Mouse (Mus musculus): ENCODE data around the gene Zfp874b. TPM values are rescaled to one million over a fixed set of nuclear protein-coding genes. Genes with fewer than 3 reads are reported as not detected.
A peak's percentile ranks its signal among the peaks of the same experiment; 100 is the strongest.
"Not testable (repeated sequence)": the region's sequence is repeated elsewhere in the genome, so short reads cannot be mapped to it uniquely, and the experiment has no call there.

Gene Zfp874b
- total RNA-seq, 2 experiments from 2014 or later, result 15.1 to 15.7 TPM

- TF ChIP-seq CTCF (conservative IDR thresholded peaks at IDR 0.05), result no peak
- peak; percentile 87 to 95 for DNase-seq (ENCODE audit: low spot score in 2 of 2)
- Histone ChIP-seq H3K27ac (peak within 1 kb of the TSS; percentile 71), H3K4me3 (peak within 1 kb of the TSS; percentile 73)
Observed at GRCm38 (mm10) chr13:67451172-67452020, 32.7 kb downstream of the Zfp874b start, which contains the start of gene Zfp874a. Zfp874a (minus strand) TSS chr13:67451624.

GRCm38 (mm10) chr13:67437095-67437494, 47.0 kb downstream of the Zfp874b start:
- DNase-seq (ENCODE audit: low spot score in 2 of 2); H3K4me3 ChIP-seq; H3K27ac ChIP-seq: not testable (repeated sequence)

GRCm38 (mm10) chr13:67428116-67428515, 55.9 kb downstream of the Zfp874b start:
- Histone ChIP-seq H3K27ac (no peak overlapping the region), H3K4me3 (no peak overlapping the region)
- no peak for DNase-seq (ENCODE audit: low spot score in 2 of 2)
- TF ChIP-seq CTCF (conservative IDR thresholded peaks at IDR 0.05), result no peak

- not testable (repeated sequence) for H3K27ac ChIP-seq; H3K4me3 ChIP-seq; DNase-seq (ENCODE audit: low spot score in 2 of 2)
Observed at GRCm38 (mm10) chr13:67425699-67426098, 58.4 kb downstream of the Zfp874b start.

- not testable (repeated sequence) for H3K4me3 ChIP-seq; H3K27ac ChIP-seq; DNase-seq (ENCODE audit: low spot score in 2 of 2)
Observed at GRCm38 (mm10) chr13:67422532-67422931, 61.5 kb downstream of the Zfp874b start.

Other genes starting within 250 kb of the Zfp874b start
- 10 to 100 TPM; 19.9 to 22.2 TPM for gene Zfp458, start 205.8 kb downstream of the Zfp874b start, total RNA-seq (2021)
- 1 to 10 TPM; 4.0 to 6.5 TPM for gene Zfp457, start 177.8 kb downstream of the Zfp874b start, total RNA-seq (2021)
- gene Zfp595, start 151.7 kb downstream of the Zfp874b start, total RNA-seq (2021), result 1 to 10 TPM; 3.2 to 4.9 TPM
- under 1 TPM; 0.81 to 0.82 TPM for gene Gm28044, start 123.7 kb downstream of the Zfp874b start, total RNA-seq (2021)
- 1 to 10 TPM; 1.0 to 1.2 TPM for gene Zfp953, start 123.7 kb downstream of the Zfp874b start, total RNA-seq (2021)
- under 1 TPM in 1 of 2 experiments, not detected in 1; 0.72 TPM for gene Gm28041, start 108.5 kb downstream of the Zfp874b start, total RNA-seq (2021)
- gene Zfp456, start 108.4 kb downstream of the Zfp874b start, total RNA-seq (2021), result under 1 TPM; 0.52 to 0.59 TPM
- 1 to 10 TPM; 3.5 to 4.0 TPM for gene Zfp429, start 84.4 kb downstream of the Zfp874b start, total RNA-seq (2021)
- gene Zfp459, start 62.8 kb downstream of the Zfp874b start, total RNA-seq (2021), result 1 to 10 TPM; 1.8 to 2.8 TPM
- 10 to 100 TPM; 11.8 TPM for gene Zfp874a, start 32.6 kb downstream of the Zfp874b start, total RNA-seq (2021)
- 1 to 10 TPM; 9.2 to 9.3 TPM for gene Zfp58, start 16.3 kb upstream of the Zfp874b start, total RNA-seq (2021)
- 1 to 10 TPM in 1 of 2 experiments, not detected in 1; 1.5 TPM for gene Gm26965, start 41.9 kb upstream of the Zfp874b start, total RNA-seq (2021)
- gene Zfp87, start 41.9 kb upstream of the Zfp874b start, total RNA-seq (2021), result 10 to 100 TPM; 19.8 to 23.4 TPM
- gene Zfp748, start 69.6 kb upstream of the Zfp874b start, total RNA-seq (2021), result 10 to 100 TPM in 1 of 2 experiments, 1 to 10 TPM in 1; 8.5 to 10.8 TPM
- 10 to 100 TPM in 1 of 2 experiments, 1 to 10 TPM in 1; 9.1 to 10.2 TPM for gene Zfp729b, start 125.4 kb upstream of the Zfp874b start, total RNA-seq (2021)
- 1 to 10 TPM in 1 of 2 experiments, not detected in 1; 1.6 TPM for gene Gm49345, start 153.5 kb upstream of the Zfp874b start, total RNA-seq (2021)
- 1 to 10 TPM; 9.3 to 9.9 TPM for gene Zfp729a, start 153.5 kb upstream of the Zfp874b start, total RNA-seq (2021)
- gene Zfp738, start 202.8 kb upstream of the Zfp874b start, total RNA-seq (2021), result 10 to 100 TPM; 25.3 to 25.8 TPM
- gene Zfp65, start 244.9 kb upstream of the Zfp874b start, total RNA-seq (2021), result 10 to 100 TPM; 13.5 to 14.0 TPM